Mouse (Mus musculus): ENCODE results near the gene Mst1r. TPM values are rescaled to one million over a fixed set of nuclear protein-coding genes. Genes with fewer than 3 reads are reported as not detected.

Mst1r gene
- polyA plus RNA-seq, 1 experiment = 55.3 TPM

DNA sequence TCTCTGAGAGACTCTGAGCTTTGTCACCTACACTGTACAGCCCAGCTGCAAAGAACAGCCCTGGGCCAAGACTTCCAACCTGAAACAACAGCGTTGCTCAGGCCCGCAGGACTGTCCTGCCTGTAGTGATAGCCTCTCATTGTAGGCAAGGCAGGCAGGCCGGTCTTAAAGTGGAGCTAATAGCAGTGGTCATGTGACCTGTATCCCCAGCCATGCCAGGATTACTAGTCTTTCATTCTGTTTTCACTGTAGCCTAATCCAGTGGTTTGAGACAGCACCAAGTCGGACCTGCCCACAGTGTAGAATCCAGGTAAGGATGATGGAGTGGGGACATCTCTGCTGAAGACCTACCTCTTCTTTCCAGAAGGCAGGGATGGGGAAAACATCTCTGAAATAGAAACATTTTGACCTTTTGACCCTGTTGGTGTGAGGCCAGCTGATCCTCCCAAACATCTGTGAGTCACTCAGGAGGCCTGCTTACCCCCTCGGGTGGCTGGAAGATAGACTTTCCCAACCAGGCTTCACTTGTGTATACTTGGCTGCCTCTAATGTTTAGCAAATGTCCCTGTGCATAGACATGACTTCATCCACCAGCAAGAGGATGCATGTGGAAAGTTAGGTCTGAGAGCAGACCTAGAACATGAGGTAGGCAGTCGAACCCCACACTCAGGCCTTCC, 49.1 kb downstream of the Mst1r start:
- DNase-seq (ENCODE audit: low spot score) = no peak

DNA sequence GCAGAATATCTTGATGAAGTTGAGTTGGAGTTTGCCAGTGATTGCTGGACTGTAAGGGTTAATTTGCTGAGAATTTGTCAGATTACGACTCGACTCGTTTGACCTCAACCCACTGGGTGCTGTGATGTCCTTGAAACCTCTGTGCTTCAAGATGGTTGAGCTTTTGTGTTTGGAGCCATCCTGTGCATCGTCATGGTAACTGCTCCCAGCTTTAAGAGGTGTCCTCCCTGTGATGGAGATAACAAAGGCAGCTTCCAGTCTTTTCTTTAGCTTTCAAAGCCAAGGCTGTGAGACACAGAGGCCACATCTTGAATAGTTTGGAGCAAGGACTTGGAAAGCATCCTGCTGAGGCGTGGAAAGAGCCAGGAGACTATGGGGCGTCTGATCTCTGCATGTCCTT, 50.5 kb downstream of the Mst1r start:
- no peak for DNase-seq (ENCODE audit: low spot score)

DNA sequence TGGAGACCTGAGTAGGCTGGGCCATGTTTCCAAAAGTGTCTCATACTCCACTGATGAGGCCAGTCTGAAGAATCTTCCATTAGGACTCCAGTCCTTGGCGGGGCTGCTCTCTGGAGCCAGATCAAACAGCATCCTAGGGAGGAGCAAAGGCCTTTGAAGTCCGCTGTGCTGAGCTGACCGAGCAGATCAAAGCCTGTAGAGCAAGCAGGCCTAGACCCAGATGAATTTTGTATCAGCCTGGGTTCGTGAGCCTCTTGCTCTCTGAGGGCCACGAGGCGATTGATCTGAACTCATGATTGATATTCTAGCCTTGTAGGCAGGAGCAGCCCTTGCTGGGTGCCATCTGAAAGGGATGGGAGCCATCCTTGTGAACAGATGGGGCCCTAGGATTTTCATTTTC, 53.2 kb downstream of the Mst1r start:
- DNase-seq (ENCODE audit: low spot score) = no peak

DNA sequence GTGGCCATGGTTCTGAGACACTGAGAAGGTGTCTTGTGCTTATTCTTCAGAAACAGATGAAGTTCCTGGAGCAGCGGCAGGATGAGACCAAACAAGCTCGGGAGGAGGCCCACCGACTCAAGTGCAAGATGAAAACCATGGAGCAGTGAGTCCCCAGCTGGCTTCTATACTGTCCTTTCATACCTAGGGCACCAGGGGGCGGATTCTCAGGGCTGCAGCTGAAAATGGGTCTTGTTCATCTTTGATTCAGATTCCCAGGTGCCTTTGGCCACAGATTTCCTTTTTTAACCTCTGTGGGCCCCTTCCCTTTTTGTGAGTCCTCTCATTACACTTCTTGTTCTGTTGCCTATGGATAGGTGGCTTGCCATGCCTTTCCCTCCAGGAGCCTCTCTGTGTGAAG, 54.3 kb downstream of the Mst1r start:
- DNase-seq (ENCODE audit: low spot score) = no peak

DNA sequence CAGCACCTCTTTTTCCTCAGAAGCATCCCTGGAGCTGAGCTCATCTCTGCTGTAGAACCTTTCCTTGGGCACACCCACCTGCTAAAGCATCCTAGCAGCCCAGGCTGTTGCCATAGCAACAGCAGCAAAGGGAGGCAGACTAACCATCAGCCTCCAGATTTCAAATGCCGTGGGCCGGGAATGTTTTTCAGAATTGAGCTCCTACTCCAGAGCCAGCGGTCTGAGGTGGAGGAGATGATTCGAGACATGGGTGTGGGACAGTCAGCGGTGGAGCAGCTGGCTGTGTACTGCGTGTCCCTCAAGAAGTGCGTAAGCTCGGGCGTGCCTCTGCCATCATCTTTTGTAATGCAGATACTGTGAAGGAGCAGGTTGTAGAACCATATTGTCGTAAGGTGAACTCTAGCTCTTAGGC, 54.7 kb downstream of the Mst1r start:
- DNase-seq (ENCODE audit: low spot score) = no peak

DNA sequence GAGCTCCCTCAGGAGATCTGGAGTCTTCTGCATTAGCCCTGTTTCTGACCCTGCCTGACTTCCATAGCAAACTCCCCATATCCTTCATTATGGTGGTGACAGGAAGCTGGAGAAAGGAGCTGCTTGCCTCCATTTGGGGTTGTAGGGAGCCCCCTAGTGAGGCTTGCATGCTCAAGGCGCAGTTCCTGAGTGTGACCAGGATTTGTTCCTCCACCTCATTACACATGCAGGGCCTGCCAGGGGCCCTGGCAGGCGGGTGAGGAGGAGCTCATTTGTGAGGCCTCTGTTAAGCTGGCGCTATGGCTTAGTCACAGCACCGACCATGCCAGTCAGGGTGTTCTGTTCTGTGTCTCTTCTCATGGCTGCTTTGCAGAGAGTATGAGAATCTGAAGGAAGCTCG, 55.2 kb downstream of the Mst1r start:
- no peak for DNase-seq (ENCODE audit: low spot score)

DNA sequence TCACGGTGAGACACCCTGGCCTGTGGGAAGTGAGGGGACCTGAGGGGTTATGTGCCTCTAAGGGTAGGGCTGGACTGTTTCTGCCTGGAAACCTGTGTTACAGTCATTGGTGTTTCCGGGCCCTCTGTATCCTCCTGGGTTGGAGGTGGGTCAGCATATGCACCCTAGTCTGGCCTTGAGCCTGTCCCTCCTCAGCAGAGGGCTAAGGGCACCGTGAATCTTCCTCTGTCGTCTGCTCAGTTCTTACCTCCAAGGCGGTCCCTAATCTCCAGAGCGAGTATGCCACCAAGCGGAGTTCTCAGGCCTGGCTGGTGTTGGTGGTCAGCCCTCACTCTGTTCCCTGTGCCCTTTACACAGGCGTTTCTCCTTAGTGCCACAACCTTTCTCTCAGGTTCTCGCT, 56.2 kb downstream of the Mst1r start:
- DNase-seq (ENCODE audit: low spot score) = no peak

DNA sequence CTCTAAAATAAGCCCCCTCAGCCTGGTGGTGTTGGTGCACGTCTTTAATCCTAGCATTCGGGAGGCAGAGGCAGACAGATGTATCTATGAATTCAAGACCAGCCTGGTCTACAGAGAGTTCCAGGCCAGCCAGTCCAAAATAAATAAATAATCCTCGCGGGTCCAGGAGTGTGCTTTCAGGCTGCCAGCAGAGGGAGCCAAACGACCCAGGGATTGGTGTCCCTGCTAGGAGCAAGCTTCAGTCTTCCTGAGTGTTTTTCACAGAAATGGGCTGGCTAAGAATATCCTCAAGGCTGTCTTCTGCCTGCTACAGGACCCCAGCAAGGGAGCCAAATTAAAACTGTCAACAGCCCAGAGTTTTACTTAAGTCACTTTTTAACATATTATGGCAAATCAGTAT, 57.0 kb downstream of the Mst1r start:
- peak; percentile 45 for DNase-seq (ENCODE audit: low spot score)

DNA sequence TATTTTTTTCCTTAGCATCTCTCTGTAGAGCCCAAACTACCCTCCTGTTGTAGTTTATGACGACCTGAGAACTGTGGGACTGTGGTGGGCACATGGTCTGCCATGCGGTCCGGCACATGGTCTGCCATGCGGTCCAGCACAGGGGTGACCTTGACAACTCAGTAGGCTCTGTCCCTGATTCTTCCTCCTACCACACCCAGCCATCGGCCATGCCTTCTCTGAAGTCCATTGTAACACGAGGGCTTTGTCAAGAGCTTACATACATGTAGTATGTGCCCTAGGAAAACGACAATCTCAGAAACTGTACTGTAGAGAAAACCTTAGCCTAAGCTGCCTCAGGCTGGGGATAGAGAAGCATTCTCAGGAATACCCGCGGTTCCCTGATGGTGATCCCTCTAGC, 58.0 kb downstream of the Mst1r start:
- no peak for DNase-seq (ENCODE audit: low spot score)

DNA sequence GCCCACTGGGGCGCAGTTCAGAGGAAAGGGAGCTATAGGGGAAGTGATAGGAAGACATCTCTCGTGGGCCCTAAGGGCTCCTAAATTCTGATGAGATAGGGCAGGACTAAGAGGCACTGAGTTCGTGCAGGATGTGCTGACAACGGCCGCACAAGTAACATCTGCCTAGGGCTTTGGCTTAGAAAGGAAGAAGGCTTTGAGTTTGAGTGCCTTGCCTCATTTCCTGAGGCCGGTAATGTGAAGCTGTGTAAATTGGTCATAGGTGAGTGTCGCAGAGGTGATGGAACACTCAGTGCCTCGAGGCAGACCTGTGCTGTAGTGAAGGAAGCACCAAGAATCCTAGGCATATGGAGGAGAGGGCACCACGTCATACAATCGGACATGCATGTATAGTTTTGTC, 60.0 kb downstream of the Mst1r start:
- DNase-seq (ENCODE audit: low spot score) = no peak

DNA sequence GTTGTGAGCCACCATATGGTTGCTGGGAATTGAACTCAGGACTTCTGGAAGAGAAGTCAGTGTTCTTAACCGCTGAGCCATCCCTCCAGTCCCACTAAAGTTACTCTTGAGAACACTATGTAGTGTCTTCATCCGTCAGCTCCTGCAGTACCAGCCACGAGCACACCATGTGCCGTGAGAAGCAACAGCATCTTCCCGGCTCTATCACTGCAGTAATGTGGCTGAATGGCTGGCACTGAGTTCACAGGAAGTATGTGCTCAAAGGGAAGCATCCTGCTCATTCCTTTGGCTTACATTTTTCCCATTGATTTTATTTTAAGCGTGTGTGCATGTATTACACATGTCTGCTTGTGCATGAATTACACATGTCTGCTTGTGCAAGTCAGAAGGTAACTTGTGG, 60.8 kb downstream of the Mst1r start:
- DNase-seq (ENCODE audit: low spot score) = no peak

DNA sequence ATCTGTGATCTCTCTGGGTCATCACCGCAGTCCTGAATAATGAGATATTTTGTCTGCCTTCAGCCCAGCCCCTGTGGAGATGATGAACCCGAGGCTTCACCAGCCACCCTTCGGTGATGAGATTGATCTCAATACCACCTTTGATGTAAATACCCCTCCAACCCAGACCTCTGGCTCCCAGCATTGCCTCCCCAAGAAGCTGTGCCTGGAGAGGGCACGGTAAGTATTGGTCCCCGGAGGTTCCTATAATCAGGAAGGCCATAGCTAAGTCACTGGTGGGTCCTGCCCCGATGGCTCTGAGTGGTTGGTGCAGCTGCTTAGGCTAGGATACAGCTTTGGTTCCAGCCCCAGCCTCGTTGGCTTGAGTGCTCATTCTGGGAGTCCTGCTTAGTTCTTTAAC, 61.9 kb downstream of the Mst1r start:
- no peak for DNase-seq (ENCODE audit: low spot score)

Other genes starting within 250 kb of the Mst1r start
- gene Slc38a3, start 237.3 kb upstream of the Mst1r start, polyA plus RNA-seq (2012; rRNA removed) = 0.44 and 0.45 TPM in 2 replicates
- 0.06 TPM in 1 of 2 replicates, not detected in the other for gene Gnat1, start 227.2 kb upstream of the Mst1r start, polyA plus RNA-seq (2012; rRNA removed)
- 110 and 111 TPM in 2 replicates for gene Sema3f, start 196.4 kb upstream of the Mst1r start, polyA plus RNA-seq (2012; rRNA removed)
- gene Rbm5, start 135.9 kb upstream of the Mst1r start, polyA plus RNA-seq (2012; rRNA removed) = 105 and 116 TPM in 2 replicates
- 52.9 and 53.1 TPM in 2 replicates for gene Rbm6, start 33.6 kb upstream of the Mst1r start, polyA plus RNA-seq (2012; rRNA removed)
- gene Mon1a, start 18.7 kb upstream of the Mst1r start, polyA plus RNA-seq (2012; rRNA removed) = 33.2 and 35.4 TPM in 2 replicates
- gene Actl11, start 21.6 kb downstream of the Mst1r start, polyA plus RNA-seq (2012; rRNA removed) = not detected in 2 replicates
- gene Camkv, start 28.8 kb downstream of the Mst1r start, polyA plus RNA-seq (2012; rRNA removed) = 0.12 and 0.15 TPM in 2 replicates
- gene Traip, start 43.3 kb downstream of the Mst1r start, polyA plus RNA-seq (2012; rRNA removed) = 0.59 and 1.1 TPM in 2 replicates
- gene Uba7, start 68.6 kb downstream of the Mst1r start, polyA plus RNA-seq (2012; rRNA removed) = 62.1 and 75.1 TPM in 2 replicates
- gene Gm20661, start 76.2 kb downstream of the Mst1r start, polyA plus RNA-seq (2012; rRNA removed) = 0.19 and 0.39 TPM in 2 replicates
- 8.6 and 11.0 TPM in 2 replicates for gene Inka1, start 79.0 kb downstream of the Mst1r start, polyA plus RNA-seq (2012; rRNA removed)
- gene Cdhr4, start 85.6 kb downstream of the Mst1r start, polyA plus RNA-seq (2012; rRNA removed) = 0.80 and 0.93 TPM in 2 replicates
- 2.1 and 2.5 TPM in 2 replicates for gene Gm20662, start 89.5 kb downstream of the Mst1r start, polyA plus RNA-seq (2012; rRNA removed)
- 84.3 and 90.7 TPM in 2 replicates for gene Ip6k1, start 95.6 kb downstream of the Mst1r start, polyA plus RNA-seq (2012; rRNA removed)
- gene Gmppb, start 142.4 kb downstream of the Mst1r start, polyA plus RNA-seq (2012; rRNA removed) = 18.8 and 23.9 TPM in 2 replicates
- gene Amigo3, start 146.3 kb downstream of the Mst1r start, polyA plus RNA-seq (2012; rRNA removed) = 2.3 and 2.6 TPM in 2 replicates
- gene Mst1, start 173.6 kb downstream of the Mst1r start, polyA plus RNA-seq (2012; rRNA removed) = 5.6 and 6.2 TPM in 2 replicates
- gene Rnf123, start 176.5 kb downstream of the Mst1r start, polyA plus RNA-seq (2012; rRNA removed) = 54.6 and 60.6 TPM in 2 replicates
- gene Apeh, start 187.7 kb downstream of the Mst1r start, polyA plus RNA-seq (2012; rRNA removed) = 58.4 and 64.1 TPM in 2 replicates

All from urinary bladder, adult 2 months (tissue).